Mouse (Mus musculus) lung, postnatal 0 days (tissue): ENCODE measurements around the gene Lias.

ENCODE experiments used
- CTCF ChIP-seq: IDR thresholded peaks from 2 replicates; pipeline ENCODE4 v1.5.1; 2016; ENCODE audit warnings: antibody characterized with exemption, mild to moderate bottlenecking
- EP300 ChIP-seq: IDR thresholded peaks from 2 replicates; pipeline ENCODE4 v1.6.1; 2016; ENCODE audit warnings: antibody characterized with exemption, mild to moderate bottlenecking, control low read depth

GRCm38 (mm10) chr5:65435363-65435805 is 44.1 kb downstream of the Lias start:
- TF ChIP-seq EP300 (no peak), CTCF (no peak)
